Mouse (Mus musculus) forebrain, embryonic 14.5 days (tissue): ENCODE results near the gene Krtap27-1. TPM values are rescaled to one million over a fixed set of nuclear protein-coding genes. Genes with fewer than 3 reads are reported as not detected.

Experiments
- ATAC-seq: fragments of 200-750 bp; cut with Nextera tagmentation; 2 replicates; pipeline ENCODE4 v1.8.0; 2017; ENCODE audit warnings: mild to moderate bottlenecking, moderate library complexity
- DNase-seq: peaks from one replicate; pipeline ENCODE4 v3.0.0-alpha.2; 2015; ENCODE audit warnings: low spot score
- H3K27ac ChIP-seq: fragments of 300-500 bp; sonication (generic); 2 replicates; pipeline ENCODE4 v1.5.1; 2014; ENCODE audit warnings: low read depth, mild to moderate bottlenecking, control low read depth, low read length, moderate library complexity
- H3K27me3 ChIP-seq: fragments of 300-500 bp; sonication (generic); replicated peaks from 2 replicates; pipeline ENCODE4 v1.6.1; 2014; ENCODE audit warnings: low read length, control low read depth, mixed read lengths; ENCODE audit not compliant: control insufficient read depth, insufficient read depth
- H3K36me3 ChIP-seq: fragments of 300-500 bp; sonication (generic); 2 replicates; pipeline ENCODE4 v1.6.1; 2014; ENCODE audit warnings: low read length, control low read depth; ENCODE audit not compliant: control insufficient read depth, insufficient read depth
- H3K4me1 ChIP-seq: fragments of 300-500 bp; sonication (generic); 2 replicates; pipeline ENCODE4 v1.6.1; 2014; ENCODE audit warnings: antibody characterized with exemption, low read length, control low read depth; ENCODE audit not compliant: control insufficient read depth, insufficient read depth
- H3K4me2 ChIP-seq: fragments of 300-500 bp; sonication (generic); 2 replicates; pipeline ENCODE4 v1.6.1; 2014; ENCODE audit warnings: mild to moderate bottlenecking, control low read depth, low read length
- H3K4me3 ChIP-seq: fragments of 300-500 bp; sonication (generic); 2 replicates; pipeline ENCODE4 v1.5.1; 2014; ENCODE audit warnings: low read depth, low read length, control low read depth
- H3K9ac ChIP-seq: fragments of 300-500 bp; sonication (generic); 2 replicates; pipeline ENCODE4 v1.6.1; 2014; ENCODE audit warnings: mild to moderate bottlenecking, low read length, control low read depth, moderate library complexity
- H3K9me3 ChIP-seq: fragments of 300-500 bp; sonication (generic); replicated peaks from 2 replicates; pipeline ENCODE4 v1.6.1; 2016; ENCODE audit warnings: low read length, control low read depth, mixed read lengths; ENCODE audit not compliant: control insufficient read depth
- WGBS: fragments of 180-500 bp; shearing (Covaris S2); extraction: QIAGEN DNeasy Blood & Tissue Kit; methylation state at CpG from one replicate; pipeline ENCODE4 v1.1.7; 2014; 5-methylcytosine and 5-hydroxymethylcytosine counted together
- polyA plus RNA-seq: library from polyadenylated mRNA; unstranded; fragments of >200 nt; fragmentation: Nextera tagmentation; extraction: Ambion mirVana; gene quantifications from 2 replicates; pipeline ENCODE4 v1.2.1, GENCODE M21; 2014

Gene Krtap27-1
- polyA plus RNA-seq, 1 experiment from 2014 or later = not detected

- 97% methylated on average over 4 of the region's 4 CpGs for WGBS
- DNase-seq = no peak
These were observed 43.9 kb downstream of the Krtap27-1 start, which contains the start of gene 2310079G19Rik for GRCm38 (mm10) chr16:88627566-88627965. TSS of gene 2310079G19Rik (minus strand) at chr16:88627666.

More at GRCm38 (mm10) chr16:88627566-88627965, 43.9 kb downstream of the Krtap27-1 start, which contains the start of gene 2310079G19Rik:
- Histone ChIP-seq H3K9me3 (no peaks in the 10 kb centered on the region), H3K36me3 (no peaks in the 10 kb centered on the region), H3K27me3 (no peaks in the 10 kb centered on the region), H3K9ac (no peak within 1 kb of the TSS), H3K4me1 (no peaks in the 10 kb centered on the region), H3K4me2 (no peak within 1 kb of the TSS), H3K27ac (no peak within 1 kb of the TSS), H3K4me3 (no peak within 1 kb of the TSS)
- ATAC-seq = no peak

Other genes starting within 250 kb of the Krtap27-1 start
- gene Cldn17, start 164.7 kb downstream of the Krtap27-1 start, polyA plus RNA-seq = not detected in 2 replicates
- not detected in 2 replicates for gene Cldn8, start 108.5 kb downstream of the Krtap27-1 start, polyA plus RNA-seq
- not detected in 2 replicates for gene Krtap24-1, start 59.4 kb downstream of the Krtap27-1 start, polyA plus RNA-seq
- not detected in 2 replicates for gene 2310079G19Rik, start 44.0 kb downstream of the Krtap27-1 start, polyA plus RNA-seq
- not detected in 2 replicates for gene Krtap26-1, start 23.9 kb downstream of the Krtap27-1 start, polyA plus RNA-seq
- not detected in 2 replicates for gene 2310061N02Rik, start 36.3 kb upstream of the Krtap27-1 start, polyA plus RNA-seq
- not detected in 2 replicates for gene Krtap13-1, start 57.2 kb upstream of the Krtap27-1 start, polyA plus RNA-seq
- not detected in 2 replicates for gene Krtap13, start 80.0 kb upstream of the Krtap27-1 start, polyA plus RNA-seq
- not detected in 2 replicates for gene 2310034C09Rik, start 87.2 kb upstream of the Krtap27-1 start, polyA plus RNA-seq
- not detected in 2 replicates for gene 2310057N15Rik, start 102.5 kb upstream of the Krtap27-1 start, polyA plus RNA-seq
- not detected in 2 replicates for gene Gm5965, start 106.2 kb upstream of the Krtap27-1 start, polyA plus RNA-seq
- gene Gm20741, start 140.5 kb upstream of the Krtap27-1 start, polyA plus RNA-seq = not detected in 2 replicates
- gene Krtap15, start 148.5 kb upstream of the Krtap27-1 start, polyA plus RNA-seq = not detected in 2 replicates
- gene Krtap14, start 154.5 kb upstream of the Krtap27-1 start, polyA plus RNA-seq = not detected in 2 replicates
- not detected in 2 replicates for gene Krtap19-1, start 197.7 kb upstream of the Krtap27-1 start, polyA plus RNA-seq
- not detected in 2 replicates for gene Krtap19-2, start 202.6 kb upstream of the Krtap27-1 start, polyA plus RNA-seq
- gene Krtap19-3, start 206.4 kb upstream of the Krtap27-1 start, polyA plus RNA-seq = not detected in 2 replicates
- gene Krtap19-4, start 213.4 kb upstream of the Krtap27-1 start, polyA plus RNA-seq = not detected in 2 replicates
- not detected in 2 replicates for gene Krtap19-5, start 224.8 kb upstream of the Krtap27-1 start, polyA plus RNA-seq